Mouse (Mus musculus) 416B (cell line): ENCODE measurements around the gene Rab26.
A peak's percentile ranks its signal among the peaks of the same experiment; 100 is the strongest.

Experiments used
- DNase-seq: peaks from one replicate; pipeline ENCODE4 v3.0.0; 2011; ENCODE audit warnings: low read depth

Gene Rab26

DNA sequence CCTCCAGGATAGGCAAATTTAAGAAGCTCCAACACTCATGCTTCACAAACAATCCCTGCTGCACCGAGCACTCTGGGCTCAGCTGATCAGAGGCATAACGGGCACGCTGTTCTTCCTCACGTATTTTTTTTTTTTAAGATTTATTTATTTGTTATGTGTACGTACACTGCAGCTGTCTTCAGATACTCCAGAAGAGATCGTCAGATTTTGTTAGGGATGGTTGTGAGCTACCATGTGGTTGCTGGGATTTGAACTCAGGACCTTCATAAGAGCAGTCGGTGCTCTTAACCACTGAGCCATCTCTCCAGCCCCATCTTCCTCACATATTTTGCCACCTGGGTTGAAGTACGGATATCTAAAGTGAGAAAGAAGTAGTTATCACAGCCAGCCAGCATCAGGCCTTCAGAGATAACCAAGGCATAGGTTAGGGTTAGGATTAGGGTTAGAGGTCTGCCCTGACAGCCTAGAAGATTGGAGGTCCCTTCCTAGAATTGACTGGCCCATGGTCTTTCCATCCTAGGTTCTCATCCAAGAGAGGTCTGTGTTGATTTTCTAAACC, at the start of gene Rab26:
Rab26 (minus strand) TSS at position 51 of the 559 bp plus-strand sequence.
- no peak for DNase-seq

DNA sequence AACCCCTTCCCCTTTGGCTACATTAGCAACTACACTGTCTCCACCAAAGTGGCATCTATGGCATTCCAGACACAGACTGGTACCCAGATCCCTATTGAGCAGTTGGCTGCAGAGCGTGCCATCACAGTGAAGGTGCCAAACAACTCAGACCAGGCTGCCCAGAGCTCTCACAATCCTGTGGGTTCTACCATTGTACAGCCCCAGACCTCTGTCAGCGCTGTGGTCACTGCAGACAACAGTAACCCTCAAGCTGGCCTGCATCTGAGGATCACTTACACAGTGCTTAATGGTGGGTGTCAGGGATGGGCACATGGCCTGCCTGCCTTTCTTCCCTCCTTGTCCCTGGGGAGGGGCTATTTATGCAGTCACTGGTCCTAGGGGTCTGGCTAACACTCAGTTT, 46.3 kb upstream of the Rab26 start:
- DNase-seq = no peak

DNA sequence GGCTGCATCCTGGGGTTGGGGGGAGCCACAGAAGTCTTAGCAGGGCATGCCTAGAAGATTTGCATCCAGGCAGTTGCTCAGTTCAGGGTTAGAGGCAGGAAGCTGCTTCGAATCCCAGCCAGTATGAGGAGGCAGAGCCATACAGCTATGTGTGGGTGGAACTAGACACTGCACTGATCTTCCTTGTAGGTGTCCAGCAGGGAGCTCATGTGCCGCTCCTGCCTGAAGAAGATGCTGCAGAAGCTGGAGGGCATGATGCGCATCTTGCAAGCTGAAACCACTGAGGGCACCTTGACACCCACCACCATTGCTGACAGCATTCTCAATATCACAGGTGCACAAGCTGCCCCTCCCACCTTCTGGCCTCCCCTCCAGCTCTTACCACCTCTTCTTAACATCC, 45.5 kb upstream of the Rab26 start:
- no peak for DNase-seq

DNA sequence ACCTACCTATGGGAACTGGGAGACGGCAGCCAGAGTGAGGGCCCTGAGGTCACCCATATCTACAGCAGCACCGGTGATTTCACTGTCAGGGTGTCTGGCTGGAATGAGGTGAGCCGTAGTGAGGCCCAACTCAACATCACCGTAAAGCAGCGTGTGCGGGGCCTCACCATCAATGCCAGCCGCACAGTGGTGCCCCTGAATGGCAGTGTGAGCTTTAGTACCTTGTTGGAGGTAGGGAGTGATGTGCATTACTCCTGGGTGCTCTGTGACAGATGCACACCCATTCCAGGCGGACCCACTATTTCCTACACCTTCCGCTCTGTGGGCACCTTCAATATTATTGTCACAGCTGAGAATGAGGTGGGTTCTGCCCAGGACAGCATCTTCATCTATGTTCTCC, 39.8 kb upstream of the Rab26 start:
- no peak for DNase-seq

DNA sequence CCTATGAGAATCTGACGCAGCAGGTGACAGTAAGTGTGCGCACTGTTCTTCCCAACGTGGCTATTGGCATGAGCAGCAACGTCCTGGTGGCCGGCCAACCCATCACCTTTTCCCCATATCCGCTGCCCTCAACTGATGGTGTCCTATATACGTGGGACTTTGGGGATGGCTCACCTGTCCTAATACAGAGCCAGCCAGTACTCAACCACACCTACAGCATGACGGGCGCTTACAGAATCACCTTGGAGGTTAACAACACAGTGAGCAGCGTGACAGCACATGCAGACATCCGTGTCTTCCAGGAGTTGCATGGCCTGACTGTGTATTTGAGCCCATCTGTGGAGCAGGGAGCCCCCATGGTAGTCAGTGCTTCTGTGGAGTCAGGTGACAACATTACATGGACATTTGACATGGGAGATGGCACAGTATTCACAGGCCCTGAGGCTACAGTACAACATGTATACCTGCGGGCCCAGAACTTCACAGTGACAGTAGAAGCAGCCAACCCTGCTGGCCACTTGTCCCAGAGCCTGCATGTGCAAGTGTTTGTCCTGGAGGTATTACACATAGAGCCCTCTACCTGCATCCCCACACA, 38.7 kb upstream of the Rab26 start:
- DNase-seq = no peak

DNA sequence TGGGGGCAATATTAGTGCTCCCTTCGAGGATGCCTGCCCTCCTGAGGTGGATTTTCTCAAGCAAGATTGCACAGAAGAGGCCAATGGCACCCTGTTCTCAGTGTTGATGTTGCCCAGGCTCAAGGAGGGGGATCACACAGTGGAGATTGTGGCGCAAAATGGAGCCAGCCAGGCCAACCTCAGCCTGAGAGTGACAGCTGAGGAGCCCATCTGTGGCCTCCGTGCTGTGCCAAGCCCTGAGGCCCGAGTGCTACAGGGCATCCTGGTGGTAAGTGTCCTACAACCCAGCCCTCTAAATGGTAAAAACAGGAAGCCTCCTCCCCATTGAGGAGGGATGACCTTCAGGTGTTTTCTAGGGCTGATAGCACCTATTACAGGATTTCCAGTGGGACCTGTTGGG, 35.8 kb upstream of the Rab26 start:
- no peak for DNase-seq

DNA sequence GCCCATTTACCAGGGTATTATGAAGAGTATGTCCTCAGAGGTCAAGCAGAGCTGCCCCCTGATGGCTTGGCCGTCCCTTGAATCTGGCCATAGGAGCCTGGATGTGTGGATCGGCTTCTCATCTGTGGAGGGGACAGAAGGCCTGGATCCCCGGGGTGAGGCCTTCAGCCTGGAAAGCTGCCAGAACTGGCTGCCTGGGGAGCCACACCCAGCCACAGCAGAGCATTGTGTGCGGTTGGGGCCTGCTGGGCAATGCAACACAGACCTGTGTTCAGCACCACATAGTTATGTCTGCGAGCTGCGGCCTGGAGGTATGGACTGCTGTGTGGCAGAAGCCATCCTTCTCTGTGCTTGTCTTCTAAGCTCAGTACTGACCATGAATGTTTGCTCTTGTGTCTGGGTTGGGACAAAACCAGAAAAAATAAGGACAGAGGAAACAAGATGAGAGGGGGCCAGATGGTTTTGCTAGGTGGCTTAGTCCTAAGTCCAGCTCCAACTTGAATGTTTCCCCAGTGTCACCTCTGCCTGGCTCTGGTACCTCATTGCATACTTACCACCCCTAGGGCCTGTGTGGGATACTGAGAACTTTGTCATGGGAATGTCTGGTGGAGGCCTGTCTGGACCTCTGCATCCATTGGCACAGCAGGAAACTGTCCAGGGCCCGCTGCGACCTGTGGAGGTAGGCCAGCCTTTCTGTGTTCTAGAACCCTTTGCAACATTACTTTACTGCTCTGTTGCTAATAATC, 33.2 kb upstream of the Rab26 start:
- DNase-seq = no peak

DNA sequence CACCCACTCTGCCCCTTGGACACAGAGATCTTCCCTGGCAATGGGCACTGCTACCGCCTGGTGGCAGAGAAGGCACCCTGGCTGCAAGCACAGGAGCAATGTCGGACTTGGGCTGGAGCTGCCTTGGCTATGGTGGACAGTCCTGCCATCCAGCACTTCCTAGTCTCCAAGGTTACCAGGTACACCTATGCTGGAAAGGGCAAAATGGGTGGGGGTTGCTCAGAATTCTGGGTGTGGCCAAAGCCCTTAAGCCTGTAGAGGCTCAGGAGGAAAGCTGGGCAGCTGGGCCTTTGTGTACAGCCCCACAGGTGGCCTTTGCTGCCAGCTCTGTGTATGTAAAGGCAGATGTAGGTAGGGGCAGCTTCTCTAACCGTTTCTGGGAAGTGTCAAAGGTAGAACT, 31.8 kb upstream of the Rab26 start:
- DNase-seq = no peak

DNA sequence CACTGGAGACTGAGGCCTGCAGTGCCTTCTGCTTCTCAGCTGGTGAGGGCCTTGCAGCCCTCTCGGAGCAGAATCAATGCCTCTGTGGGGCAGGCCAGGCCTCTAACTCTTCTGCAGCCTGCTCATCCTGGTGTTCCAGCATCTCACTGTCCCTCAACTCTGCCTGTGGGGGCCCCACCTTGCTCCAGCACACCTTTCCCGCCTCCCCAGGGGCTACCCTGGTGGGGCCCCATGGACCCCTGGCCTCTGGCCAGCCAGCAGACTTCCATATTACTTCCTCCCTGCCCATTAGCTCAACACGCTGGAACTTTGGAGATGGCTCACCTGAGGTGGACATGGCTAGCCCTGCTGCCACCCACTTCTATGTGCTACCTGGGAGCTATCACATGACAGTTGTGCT, 31.1 kb upstream of the Rab26 start:
- no peak for DNase-seq

DNA sequence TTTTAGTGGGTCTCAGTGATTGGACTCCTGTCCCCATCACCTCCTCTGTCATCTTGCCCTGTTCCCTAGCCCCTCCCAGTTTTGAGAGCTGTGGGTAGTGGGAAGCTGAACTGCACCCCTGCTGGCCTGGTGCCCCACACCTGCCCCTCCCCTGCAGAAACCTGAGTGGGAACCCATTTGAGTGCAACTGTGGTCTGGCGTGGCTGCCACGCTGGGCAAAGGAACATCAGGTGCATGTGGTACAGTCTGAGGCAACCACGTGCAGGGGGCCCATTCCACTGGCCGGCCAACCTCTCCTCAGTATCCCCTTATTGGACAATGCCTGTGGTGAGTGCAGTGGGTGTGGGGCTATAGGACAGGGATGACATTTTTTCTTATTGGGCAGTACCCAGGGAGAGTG, 30.4 kb upstream of the Rab26 start:
- no peak for DNase-seq

DNA sequence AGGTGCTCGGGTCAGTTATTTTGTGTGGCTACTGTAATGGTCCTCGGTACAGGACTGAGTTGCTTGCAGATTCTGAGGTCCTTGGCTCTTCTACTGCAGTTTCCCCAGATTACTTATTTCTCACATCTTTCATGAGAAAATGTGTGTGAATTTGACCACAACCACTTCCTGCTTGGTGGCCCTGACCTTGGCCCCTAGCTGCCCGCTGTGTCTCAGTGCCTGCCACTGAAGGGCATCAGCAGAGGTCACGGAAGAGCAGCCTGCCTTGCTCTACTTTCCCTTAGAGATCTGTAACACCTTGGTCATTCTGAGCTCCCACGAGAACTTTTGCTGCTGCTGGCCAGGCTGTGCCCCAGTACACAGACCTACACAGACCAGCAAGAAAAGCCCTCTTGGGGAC, 29.6 kb upstream of the Rab26 start:
- peak; percentile 59 for DNase-seq

DNA sequence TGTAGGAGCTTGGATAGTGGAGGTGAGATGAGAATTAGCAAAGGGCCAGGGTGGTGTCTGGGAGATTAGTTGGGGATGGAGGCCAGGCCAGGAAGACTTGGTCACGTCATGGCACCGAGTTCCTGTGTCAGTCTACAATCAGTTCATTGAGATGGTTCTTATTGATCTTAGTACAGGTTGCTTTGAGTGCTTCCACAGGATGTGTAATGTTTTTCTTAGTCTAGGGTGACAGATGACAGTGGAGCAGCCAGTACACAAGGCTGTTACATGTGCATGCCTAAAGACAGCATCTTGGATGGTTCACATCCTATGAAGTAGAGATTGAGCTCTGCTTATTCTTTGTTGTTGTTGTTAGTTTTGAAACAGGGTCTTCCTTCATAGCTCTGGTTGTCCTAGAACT, 27.6 kb upstream of the Rab26 start:
- no peak for DNase-seq

DNA sequence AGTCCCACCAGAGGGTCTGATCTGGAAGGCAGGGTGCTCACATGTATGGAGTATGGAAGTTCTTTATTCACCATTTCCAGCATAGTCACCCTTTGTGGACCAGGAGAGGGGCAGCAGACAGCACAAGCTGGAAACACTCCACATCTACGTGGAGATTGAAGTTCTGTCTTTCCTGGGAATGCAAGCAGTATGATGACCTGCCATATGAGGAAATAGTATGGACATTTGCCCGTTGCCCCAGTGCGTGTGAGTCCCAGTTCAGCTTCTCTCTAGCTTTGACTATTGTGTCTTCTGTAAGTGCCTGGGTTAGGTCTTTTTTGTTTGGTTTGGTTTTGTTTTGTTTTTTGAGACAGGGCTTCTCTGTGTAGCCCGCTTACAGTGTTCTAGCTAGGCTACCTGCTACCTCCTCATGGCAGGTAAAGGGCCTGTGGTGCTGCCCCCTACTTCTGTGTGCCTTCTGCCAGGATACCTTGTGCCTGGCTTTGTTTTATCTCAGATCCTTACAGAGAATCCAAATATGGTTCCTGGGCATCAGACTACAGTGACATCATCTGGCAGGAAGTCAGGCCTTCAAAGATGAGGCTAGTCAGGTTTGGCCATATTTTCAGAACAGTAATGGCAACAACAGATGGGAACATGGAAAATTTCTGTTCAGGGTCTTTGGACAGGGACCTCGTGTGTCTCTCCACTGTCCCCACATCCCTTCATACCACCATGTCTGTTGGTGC, 26.5 kb upstream of the Rab26 start:
- no peak for DNase-seq

DNA sequence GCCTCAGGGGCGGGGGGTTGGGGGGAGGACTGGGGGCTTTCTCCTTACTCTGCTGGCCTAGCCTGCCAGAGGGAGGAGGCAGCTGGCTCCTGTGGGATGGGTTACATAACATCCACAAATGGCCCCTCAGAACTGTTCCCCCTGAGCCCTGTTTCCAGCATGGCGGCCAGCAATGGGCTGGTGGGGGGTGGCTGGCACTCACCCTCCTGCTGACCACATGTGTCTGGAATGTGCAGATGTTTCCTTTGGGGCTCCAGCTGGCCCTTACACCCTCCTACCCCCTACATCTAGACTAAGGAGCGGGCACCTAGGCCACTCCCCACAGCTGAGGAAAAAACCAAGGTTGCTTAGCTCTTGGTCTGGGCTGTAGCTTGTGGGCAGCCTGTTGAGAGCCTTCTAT, 25.1 kb upstream of the Rab26 start:
- peak; percentile 40 for DNase-seq

DNA sequence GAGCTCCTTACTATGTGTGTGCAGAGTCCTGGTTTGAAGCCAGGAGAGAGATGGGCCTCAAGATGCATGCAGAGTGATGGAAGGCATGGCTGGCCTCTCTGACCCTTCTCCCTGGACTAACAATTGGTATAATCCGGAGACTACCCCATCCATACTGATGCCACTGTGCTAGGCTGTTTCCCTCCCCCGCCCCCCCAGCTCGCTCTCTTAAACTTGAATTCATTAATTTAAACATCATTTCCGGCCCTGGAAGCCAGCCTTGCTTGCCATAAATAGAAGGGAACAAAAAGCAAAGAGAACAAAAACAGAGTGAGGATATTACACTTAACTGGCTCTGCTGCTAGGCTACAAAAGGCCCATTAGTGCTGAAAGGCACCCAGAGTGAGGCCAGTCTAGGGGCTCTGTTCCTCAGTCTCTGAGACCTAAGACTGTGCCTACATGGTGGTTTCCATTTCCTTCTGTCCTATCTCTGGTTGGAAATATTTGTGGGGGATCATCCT, 24.6 kb upstream of the Rab26 start:
- no peak for DNase-seq

DNA sequence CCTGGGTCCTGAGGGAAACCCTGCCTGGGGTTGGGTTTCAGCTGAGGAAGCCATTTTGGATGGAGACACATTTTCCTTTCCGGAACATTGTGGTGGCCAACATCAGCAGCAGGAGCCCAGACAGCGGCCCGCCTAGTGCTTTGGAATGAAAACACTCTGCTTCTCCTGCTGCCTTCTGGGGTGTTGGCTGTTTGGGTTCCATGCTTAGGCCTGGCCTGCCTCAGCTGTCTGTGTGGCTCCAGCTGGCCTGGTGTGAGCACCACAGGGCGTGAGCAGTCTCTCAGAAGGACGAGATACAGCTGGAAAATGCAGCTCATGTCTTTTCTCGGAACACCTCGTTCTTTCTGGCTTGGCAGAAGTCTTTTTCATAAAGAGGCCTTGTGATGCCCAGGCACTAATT, 23.1 kb upstream of the Rab26 start:
- no peak for DNase-seq

DNA sequence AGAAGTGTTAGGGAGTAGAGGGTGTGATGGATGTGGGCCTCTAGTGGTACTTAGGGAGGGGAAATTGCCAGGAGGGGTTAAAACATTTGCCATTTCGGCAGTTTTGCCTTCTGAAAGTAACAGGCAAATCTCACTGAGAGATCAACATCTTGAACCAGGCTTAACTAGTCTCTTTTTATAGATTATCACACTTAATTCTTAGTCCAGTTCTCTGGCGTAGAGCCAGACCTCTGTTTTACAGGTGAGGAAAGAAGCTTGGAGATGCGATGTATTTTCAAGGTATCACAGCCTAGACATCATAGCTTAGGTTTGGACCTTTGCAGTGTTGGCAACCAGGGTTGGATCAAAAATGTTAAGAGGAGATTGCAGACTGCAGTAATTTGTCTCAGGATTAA, 17.0 kb upstream of the Rab26 start:
- no peak for DNase-seq

DNA sequence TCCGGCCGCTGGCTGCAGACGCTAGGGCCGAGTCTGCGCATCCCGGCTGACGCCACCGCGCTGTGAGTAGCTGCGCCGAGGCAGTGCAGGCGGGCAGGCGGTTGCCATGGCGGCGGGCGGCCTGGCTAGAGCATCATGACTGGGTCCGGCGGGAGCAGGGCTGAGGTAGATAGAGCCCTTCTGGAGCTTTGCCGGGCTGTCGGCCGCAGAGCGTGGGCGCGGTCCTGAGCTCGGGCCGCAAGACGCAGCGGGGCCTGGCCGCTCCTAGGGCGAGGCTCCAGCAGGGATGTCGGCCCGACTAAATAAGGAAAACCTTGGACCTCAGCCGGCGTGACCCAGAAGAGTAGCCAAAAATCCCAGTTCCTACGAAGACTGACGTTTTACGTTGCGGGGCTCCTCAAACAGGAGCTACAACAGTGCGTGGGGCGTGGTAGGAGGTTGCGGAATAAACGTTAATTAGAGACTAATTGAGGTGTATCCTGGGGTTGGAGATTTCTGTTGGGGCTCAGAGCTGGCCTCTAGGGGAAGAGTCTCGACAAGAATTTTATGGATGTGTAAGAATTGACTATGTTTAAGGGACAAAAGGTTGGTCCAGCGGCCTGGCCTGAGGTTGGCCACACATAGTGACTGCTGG, 16.5 kb upstream of the Rab26 start:
- peak; percentile 68 for DNase-seq

DNA sequence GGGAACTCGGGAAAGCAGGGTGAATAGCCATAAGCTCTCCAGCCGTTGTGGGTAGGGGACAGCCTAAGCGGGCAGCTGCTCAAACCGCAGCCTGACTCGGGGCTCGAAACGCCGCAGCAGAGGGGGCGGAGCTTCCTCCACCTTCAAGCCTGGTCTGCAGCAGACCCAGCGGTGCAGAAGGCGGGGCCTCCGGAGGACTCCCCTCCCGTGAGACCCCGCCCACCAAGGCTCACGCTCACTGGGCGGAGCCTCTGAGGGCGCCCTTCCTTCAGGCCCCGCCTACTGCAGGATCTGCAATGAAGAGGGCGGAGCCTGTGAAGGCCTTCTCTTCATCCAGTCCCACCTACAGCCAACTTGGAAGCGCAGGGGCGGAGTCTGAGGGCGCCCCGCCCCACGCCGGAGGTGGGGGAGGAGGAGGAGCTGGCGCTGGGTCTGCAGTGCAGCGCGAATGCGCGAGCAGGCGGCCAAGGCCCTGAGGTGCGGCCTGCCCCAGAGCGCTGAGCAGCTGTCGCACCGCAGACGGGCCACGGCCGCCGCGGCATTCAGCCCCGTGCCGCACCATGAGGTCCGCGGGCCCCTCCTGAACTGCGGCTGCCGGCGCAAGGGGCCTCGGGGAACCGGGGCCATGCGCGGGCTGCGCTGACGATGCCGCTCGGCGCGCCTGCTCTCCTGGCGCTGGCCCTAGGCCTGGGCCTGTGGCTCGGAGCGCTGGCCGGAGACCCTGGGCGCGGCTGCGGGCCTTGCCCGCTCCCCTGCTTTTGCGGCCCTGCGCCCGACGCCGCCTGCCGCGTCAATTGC, 15.8 kb upstream of the Rab26 start, which contains the start of gene Pkd1:
Pkd1 (plus strand) TSS at position 217 of the 798 bp plus-strand sequence.
- peak; percentile 100 for DNase-seq

DNA sequence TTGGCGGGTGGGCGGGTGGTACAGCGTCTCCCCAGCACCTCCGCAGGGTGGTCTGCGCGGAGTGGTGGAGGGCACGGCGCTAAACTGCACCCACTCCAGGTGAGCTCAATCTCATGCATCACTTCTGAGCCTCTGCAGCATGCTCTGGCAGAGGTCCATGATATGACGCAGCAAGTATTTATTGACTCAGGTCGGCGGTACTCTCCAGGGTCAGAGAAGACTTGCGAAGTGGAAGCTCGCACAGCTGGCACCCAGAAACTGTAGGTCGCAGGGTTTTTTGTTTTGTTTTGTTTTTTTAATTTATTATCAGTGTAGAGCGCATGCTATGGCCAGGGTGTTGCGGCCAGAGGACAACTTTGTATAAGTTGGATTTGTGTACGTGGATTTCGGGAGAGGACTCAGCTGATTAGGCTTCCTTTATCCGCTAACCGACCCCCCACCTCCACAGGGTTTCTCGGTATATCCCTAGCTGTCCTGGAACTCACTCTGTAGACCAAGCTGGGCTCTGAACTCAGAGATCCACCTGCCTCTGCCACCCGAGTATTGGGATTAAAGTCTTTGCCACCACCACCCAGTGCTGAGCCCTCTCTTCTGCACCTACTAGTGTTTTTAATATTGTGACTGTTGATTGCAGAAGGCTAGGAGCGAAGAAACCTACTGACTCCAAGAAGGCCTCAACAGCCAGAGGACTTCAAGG, 15.1 kb upstream of the Rab26 start:
- peak; percentile 87 for DNase-seq

DNA sequence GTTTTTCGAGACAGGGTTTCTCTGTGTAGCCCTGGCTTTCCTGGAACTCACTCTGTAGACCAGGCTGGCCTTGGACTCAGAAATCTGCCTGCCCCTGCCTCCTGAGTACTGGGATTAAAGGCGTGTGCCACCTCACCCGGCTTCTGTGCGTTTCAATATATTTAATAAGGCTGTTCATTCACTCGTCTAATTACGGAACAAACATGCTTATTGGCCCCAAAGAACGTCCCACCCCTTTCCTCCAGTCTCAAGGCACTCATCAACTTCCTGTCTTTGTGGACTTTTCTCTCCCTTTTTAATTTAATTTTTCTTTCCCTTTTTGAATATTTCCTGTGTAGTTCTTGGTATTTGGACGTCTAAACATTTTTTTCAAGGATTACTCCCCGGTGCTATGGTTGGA, 14.4 kb upstream of the Rab26 start:
- peak; percentile 75 for DNase-seq
